Mouse (Mus musculus): Measurements from ENCODE around the gene Olfr643. TPM values are rescaled to one million over a fixed set of nuclear protein-coding genes. Genes with fewer than 3 reads are reported as not detected.

Gene Olfr643
- not detected for polyA plus RNA-seq (2012; fragmentation: generic; extraction: Trizol)

- Histone ChIP-seq H3ac (ENCODE audit: control insufficient read depth, insufficient read length) (no peak within 1 kb of the TSS), H3K27me3 (ENCODE audit: control insufficient read depth, insufficient read depth, insufficient read length) (no peaks in the 10 kb centered on the region), H3K79me2 (ENCODE audit: control insufficient read depth, insufficient read depth) (no peaks in the 10 kb centered on the region), H3K4me2 (ENCODE audit: low read depth) (no peak within 1 kb of the TSS), H3K36me3 (ENCODE audit: control insufficient read depth, insufficient read depth) (no peaks in the 10 kb centered on the region), H3K4me3 (no peak within 1 kb of the TSS)
- TF ChIP-seq CEBPB (IDR thresholded peaks at IDR 0.05; ENCODE audit: insufficient read depth, poor library complexity, severe bottlenecking) = no peak
- TF ChIP-seq POLR2A (IDR thresholded peaks at IDR 0.05; ENCODE audit: insufficient read length, low read depth) = no peak
- TF ChIP-seq MYOD1 (IDR thresholded peaks at IDR 0.05; ENCODE audit: control insufficient read depth in 1 of 3, insufficient read length in 2 of 3, low read depth in 2 of 3) = no peak
- TF ChIP-seq SRF (IDR thresholded peaks at IDR 0.05; ENCODE audit: control insufficient read depth, insufficient read length, low read depth) = no peak
- TF ChIP-seq MYOG (IDR thresholded peaks at IDR 0.05; ENCODE audit: control insufficient read depth in 1 of 3, insufficient read depth in 1 of 3, insufficient read length in 2 of 3, low read depth in 2 of 3) = no peak
- TF ChIP-seq E2F4 (IDR thresholded peaks at IDR 0.05; ENCODE audit: insufficient read depth) = no peak
- TF ChIP-seq POLR2AphosphoS2 (IDR thresholded peaks at IDR 0.05; ENCODE audit: insufficient read length, low read depth) = no peak
- no peak for TF ChIP-seq USF1 (IDR thresholded peaks at IDR 0.05; ENCODE audit: low read depth)
- TF ChIP-seq TCF3 (IDR thresholded peaks at IDR 0.05; ENCODE audit: insufficient read length, low read depth) = no peak
- TF ChIP-seq MAX (IDR thresholded peaks at IDR 0.05; ENCODE audit: low read depth) = no peak
- no peak for TF ChIP-seq REST (IDR thresholded peaks at IDR 0.05; ENCODE audit: insufficient read depth, insufficient read length)
- TF ChIP-seq TCF12 (IDR thresholded peaks at IDR 0.05; ENCODE audit: insufficient read depth, poor library complexity, severe bottlenecking) = no peak
These were observed at the start of gene Olfr643 for GRCm38 (mm10) chr7:104137305-104137704. TSS of gene Olfr643 (minus strand) at chr7:104137405.

- TF ChIP-seq POLR2A (IDR thresholded peaks at IDR 0.05; ENCODE audit: insufficient read length, low read depth) (no peak), MYOD1 (IDR thresholded peaks at IDR 0.05; ENCODE audit: control insufficient read depth in 1 of 3, insufficient read length in 2 of 3, low read depth in 2 of 3) (no peak), REST (IDR thresholded peaks at IDR 0.05; ENCODE audit: insufficient read depth, insufficient read length) (no peak), MYOG (IDR thresholded peaks at IDR 0.05; ENCODE audit: control insufficient read depth in 1 of 3, insufficient read depth in 1 of 3, insufficient read length in 2 of 3, low read depth in 2 of 3) (no peak), SRF (IDR thresholded peaks at IDR 0.05; ENCODE audit: control insufficient read depth, insufficient read length, low read depth) (no peak), USF1 (IDR thresholded peaks at IDR 0.05; ENCODE audit: low read depth) (no peak), E2F4 (IDR thresholded peaks at IDR 0.05; ENCODE audit: insufficient read depth) (no peak), TCF12 (IDR thresholded peaks at IDR 0.05; ENCODE audit: insufficient read depth, poor library complexity, severe bottlenecking) (no peak), MAX (IDR thresholded peaks at IDR 0.05; ENCODE audit: low read depth) (no peak), CEBPB (IDR thresholded peaks at IDR 0.05; ENCODE audit: insufficient read depth, poor library complexity, severe bottlenecking) (no peak), POLR2AphosphoS2 (IDR thresholded peaks at IDR 0.05; ENCODE audit: insufficient read length, low read depth) (no peak)
These were observed 46.1 kb upstream of the Olfr643 start, which contains the start of gene Olfr648 for GRCm38 (mm10) chr7:104183292-104183691. TSS of gene Olfr648 (minus strand) at chr7:104183392.

GRCm38 (mm10) chr7:104179074-104179473 lies 41.9 kb upstream of the Olfr643 start:
- no peaks in the 10 kb centered on the region for H3K79me2 ChIP-seq (ENCODE audit: control insufficient read depth, insufficient read depth)
- TF ChIP-seq MYOD1 (IDR thresholded peaks at IDR 0.05; ENCODE audit: control insufficient read depth in 1 of 3, insufficient read length in 2 of 3, low read depth in 2 of 3) = no peak
- TF ChIP-seq TCF3 (IDR thresholded peaks at IDR 0.05; ENCODE audit: insufficient read length, low read depth) = no peak
- no peak for TF ChIP-seq POLR2AphosphoS2 (IDR thresholded peaks at IDR 0.05; ENCODE audit: insufficient read length, low read depth)
- no peak for TF ChIP-seq POLR2A (IDR thresholded peaks at IDR 0.05; ENCODE audit: insufficient read length, low read depth)
- TF ChIP-seq MAX (IDR thresholded peaks at IDR 0.05; ENCODE audit: low read depth) = no peak
- no peak overlapping the region for H3K4me2 ChIP-seq (ENCODE audit: low read depth)
- H3K36me3 ChIP-seq (ENCODE audit: control insufficient read depth, insufficient read depth) = no peaks in the 10 kb centered on the region
- H3ac ChIP-seq (ENCODE audit: control insufficient read depth, insufficient read length) = no peak overlapping the region
- no peak overlapping the region for H3K4me3 ChIP-seq
- H3K27me3 ChIP-seq (ENCODE audit: control insufficient read depth, insufficient read depth, insufficient read length) = no peaks in the 10 kb centered on the region

More at GRCm38 (mm10) chr7:104183292-104183691, 46.1 kb upstream of the Olfr643 start, which contains the start of gene Olfr648:
- Histone ChIP-seq H3K79me2 (ENCODE audit: control insufficient read depth, insufficient read depth) (no peaks in the 10 kb centered on the region), H3K4me2 (ENCODE audit: low read depth) (no peak within 1 kb of the TSS), H3K4me3 (no peak within 1 kb of the TSS), H3K27me3 (ENCODE audit: control insufficient read depth, insufficient read depth, insufficient read length) (no peaks in the 10 kb centered on the region), H3ac (ENCODE audit: control insufficient read depth, insufficient read length) (no peak within 1 kb of the TSS), H3K36me3 (ENCODE audit: control insufficient read depth, insufficient read depth) (no peaks in the 10 kb centered on the region)

- Histone ChIP-seq H3K27me3 (ENCODE audit: control insufficient read depth, insufficient read depth, insufficient read length) (no peaks in the 10 kb centered on the region), H3K79me2 (ENCODE audit: control insufficient read depth, insufficient read depth) (no peaks in the 10 kb centered on the region), H3ac (ENCODE audit: control insufficient read depth, insufficient read length) (no peak overlapping the region), H3K4me3 (no peak overlapping the region), H3K36me3 (ENCODE audit: control insufficient read depth, insufficient read depth) (no peaks in the 10 kb centered on the region), H3K4me2 (ENCODE audit: low read depth) (no peak overlapping the region)
- no peak for TF ChIP-seq POLR2AphosphoS2 (IDR thresholded peaks at IDR 0.05; ENCODE audit: insufficient read length, low read depth)
- TF ChIP-seq TCF12 (IDR thresholded peaks at IDR 0.05; ENCODE audit: insufficient read depth, poor library complexity, severe bottlenecking) = no peak
- TF ChIP-seq MYOG (IDR thresholded peaks at IDR 0.05; ENCODE audit: control insufficient read depth in 1 of 3, insufficient read depth in 1 of 3, insufficient read length in 2 of 3, low read depth in 2 of 3) = no peak
- no peak for TF ChIP-seq MYOD1 (IDR thresholded peaks at IDR 0.05; ENCODE audit: control insufficient read depth in 1 of 3, insufficient read length in 2 of 3, low read depth in 2 of 3)
- TF ChIP-seq TCF3 (IDR thresholded peaks at IDR 0.05; ENCODE audit: insufficient read length, low read depth) = no peak
- no peak for TF ChIP-seq SRF (IDR thresholded peaks at IDR 0.05; ENCODE audit: control insufficient read depth, insufficient read length, low read depth)
- TF ChIP-seq MAX (IDR thresholded peaks at IDR 0.05; ENCODE audit: low read depth) = no peak
- TF ChIP-seq POLR2A (IDR thresholded peaks at IDR 0.05; ENCODE audit: insufficient read length, low read depth) = no peak
- no peak for TF ChIP-seq E2F4 (IDR thresholded peaks at IDR 0.05; ENCODE audit: insufficient read depth)
- no peak for TF ChIP-seq REST (IDR thresholded peaks at IDR 0.05; ENCODE audit: insufficient read depth, insufficient read length)
- no peak for TF ChIP-seq USF1 (IDR thresholded peaks at IDR 0.05; ENCODE audit: low read depth)
- no peak for TF ChIP-seq CEBPB (IDR thresholded peaks at IDR 0.05; ENCODE audit: insufficient read depth, poor library complexity, severe bottlenecking)
These were observed 41.3 kb upstream of the Olfr643 start for GRCm38 (mm10) chr7:104178422-104179054.
